Mouse (Mus musculus) E14TG2a.4 (cell line): ENCODE measurements around the gene Begain.

Experiments
- CTCF ChIP-seq: conservative IDR thresholded peaks from 2 replicates; pipeline ENCODE4 v1.5.1; 2014; ENCODE audit warnings: low read length
- NANOG ChIP-seq: IDR thresholded peaks from 2 replicates; pipeline ENCODE4 v1.6.1; 2014; ENCODE audit warnings: borderline replicate concordance, low read length, mixed read lengths

- TF ChIP-seq CTCF (no peak), NANOG (no peak)
Measured at GRCm38 (mm10) chr12:109068738-109069137, 721 bp upstream of the Begain start.
